Mouse (Mus musculus) ES-Bruce4 (cell line): Measurements from ENCODE around the gene Zscan26.
"Not testable (repeated sequence)": the region's sequence is repeated elsewhere in the genome, so short reads cannot be mapped to it uniquely, and the experiment has no call there.

Source experiments
- CTCF ChIP-seq: IDR thresholded peaks from one replicate; pipeline ENCODE4 v1.8.1; 2011; ENCODE audit warnings: low read depth, low read length
- EP300 ChIP-seq: IDR thresholded peaks from 2 replicates; pipeline ENCODE4 v1.6.1; 2011; ENCODE audit warnings: low read depth, low read length; ENCODE audit not compliant: insufficient read depth
- POLR2A ChIP-seq: IDR thresholded peaks from one replicate; pipeline ENCODE4 v1.8.1; 2011; ENCODE audit warnings: low read length; ENCODE audit not compliant: insufficient read depth

GRCm38 (mm10) chr13:21501182-21501581 lies 47.7 kb upstream of the Zscan26 start, which contains the start of gene Gm11273:
- TF ChIP-seq CTCF, POLR2A, EP300: not testable (repeated sequence)
